Mouse (Mus musculus) bone marrow, adult 2 months (tissue): Measurements from ENCODE around the gene Reln.

Experiments
- CTCF ChIP-seq: fragments of 200-500 bp; IDR thresholded peaks from 2 replicates; pipeline ENCODE4 v1.5.1; 2011; ENCODE audit warnings: low read length, control low read depth; ENCODE audit not compliant: control insufficient read depth, insufficient read depth
- POLR2A ChIP-seq: fragments of 200-500 bp; IDR thresholded peaks from 2 replicates; pipeline ENCODE4 v1.6.1; 2011; ENCODE audit warnings: low read depth, mild to moderate bottlenecking, control low read depth, low read length, borderline replicate concordance; ENCODE audit not compliant: control insufficient read depth

DNA sequence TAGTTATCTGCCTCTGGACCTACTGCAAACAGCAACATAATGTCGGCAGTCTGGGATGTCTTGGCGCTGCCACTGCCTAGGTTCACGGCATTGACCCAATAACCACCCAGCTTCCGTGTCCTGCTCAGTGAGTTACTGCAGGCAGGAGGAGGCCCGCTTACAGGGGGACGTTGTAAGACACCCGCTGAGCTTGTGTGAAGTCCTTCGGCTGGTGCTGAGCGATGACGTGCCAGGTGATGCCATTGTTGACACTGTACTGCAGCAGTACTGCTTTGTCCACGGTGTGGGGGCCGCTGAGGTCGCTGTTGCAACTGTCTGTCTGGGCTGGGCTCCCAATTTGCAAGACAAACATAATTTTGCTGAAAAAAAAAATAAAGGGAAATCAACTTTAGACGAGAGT lies 447.9 kb downstream of the Reln start:
- no peak for TF ChIP-seq CTCF
- no peak for TF ChIP-seq POLR2A
